Mouse (Mus musculus): ENCODE measurements at regions not wholly inside any gene's neighbourhood (a gene's known extent, or its start where the extent isn't known, plus 50 kb on each side); places are given as distances from the start of the nearest gene placed in this dataset.
A peak's percentile ranks its signal among the peaks of the same experiment; 100 is the strongest.
"Not testable (repeated sequence)": the region's sequence is repeated elsewhere in the genome, so short reads cannot be mapped to it uniquely, and the experiment has no call there.

- no peak for DNase-seq (ENCODE audit: low spot score in 2 of 2)
Measured at GRCm38 (mm10) chr15:87818566-87818965, 274.5 kb downstream of the Fam19a5 start.

- DNase-seq (ENCODE audit: low spot score in 2 of 2): no peak
Measured at GRCm38 (mm10) chr15:87842097-87842496, 298.0 kb downstream of the Fam19a5 start.

- DNase-seq (ENCODE audit: low spot score in 2 of 2): no peak
Measured at GRCm38 (mm10) chr15:87859069-87859468, 315.0 kb downstream of the Fam19a5 start.

- DNase-seq (ENCODE audit: low spot score in 2 of 2): no peak
Measured at GRCm38 (mm10) chr15:87876286-87876899, 332.3 kb downstream of the Fam19a5 start.

GRCm38 (mm10) chr15:87890903-87891302 lies 346.8 kb downstream of the Fam19a5 start:
- DNase-seq (ENCODE audit: low spot score in 2 of 2): no peak

GRCm38 (mm10) chr15:87894866-87895265 lies 350.8 kb downstream of the Fam19a5 start:
- DNase-seq (ENCODE audit: low spot score in 2 of 2): not testable (repeated sequence)

- no peak for DNase-seq (ENCODE audit: low spot score in 2 of 2)
Measured at GRCm38 (mm10) chr15:87898655-87899054, 354.6 kb downstream of the Fam19a5 start.

- no peak for DNase-seq (ENCODE audit: low spot score in 2 of 2)
Measured at GRCm38 (mm10) chr15:87904436-87904835, 360.3 kb downstream of the Fam19a5 start.

- DNase-seq (ENCODE audit: low spot score in 2 of 2): no peak
Measured at GRCm38 (mm10) chr15:87906310-87906709, 362.2 kb downstream of the Fam19a5 start.

- DNase-seq (ENCODE audit: low spot score in 2 of 2): no peak
Measured at GRCm38 (mm10) chr15:87922091-87922490, 378.0 kb downstream of the Fam19a5 start.

- no peak for DNase-seq (ENCODE audit: low spot score in 2 of 2)
Measured at GRCm38 (mm10) chr15:87922781-87923446, 378.8 kb downstream of the Fam19a5 start.

GRCm38 (mm10) chr15:87923906-87924305 lies 379.8 kb downstream of the Fam19a5 start:
- DNase-seq (ENCODE audit: low spot score in 2 of 2): no peak

GRCm38 (mm10) chr15:87936041-87936440 lies 391.9 kb downstream of the Fam19a5 start:
- no peak for DNase-seq (ENCODE audit: low spot score in 2 of 2)

GRCm38 (mm10) chr15:87940837-87941236 lies 396.7 kb downstream of the Fam19a5 start:
- DNase-seq (ENCODE audit: low spot score in 2 of 2): peak in 1 of 2 experiments; percentile 64

- no peak for DNase-seq (ENCODE audit: low spot score in 2 of 2)
Measured at GRCm38 (mm10) chr15:87952531-87952930, 408.4 kb downstream of the Fam19a5 start.

GRCm38 (mm10) chr15:87955685-87956256 lies 411.7 kb downstream of the Fam19a5 start:
- DNase-seq (ENCODE audit: low spot score in 2 of 2): no peak

GRCm38 (mm10) chr15:87958866-87959265 lies 414.8 kb downstream of the Fam19a5 start:
- no peak for DNase-seq (ENCODE audit: low spot score in 2 of 2)

- no peak for DNase-seq (ENCODE audit: low spot score in 2 of 2)
Measured at GRCm38 (mm10) chr15:87972641-87973040, 428.5 kb downstream of the Fam19a5 start.

- DNase-seq (ENCODE audit: low spot score in 2 of 2): no peak
Measured at GRCm38 (mm10) chr15:87987322-87987985, 443.4 kb downstream of the Fam19a5 start.

- DNase-seq (ENCODE audit: low spot score in 2 of 2): no peak
Measured at GRCm38 (mm10) chr15:87994546-87994945, 450.4 kb downstream of the Fam19a5 start.

- no peak for DNase-seq (ENCODE audit: low spot score in 2 of 2)
Measured at GRCm38 (mm10) chr15:88017076-88017475, 473.0 kb downstream of the Fam19a5 start.

- no peak for DNase-seq (ENCODE audit: low spot score in 2 of 2)
Measured at GRCm38 (mm10) chr15:88032751-88033150, 488.7 kb downstream of the Fam19a5 start.

GRCm38 (mm10) chr15:88033725-88034124 lies 489.6 kb downstream of the Fam19a5 start:
- no peak for DNase-seq (ENCODE audit: low spot score in 2 of 2)
